Mouse (Mus musculus) frontal cortex, adult 2 months (tissue): ENCODE data around the gene Aebp2. TPM values are rescaled to one million over a fixed set of nuclear protein-coding genes. Genes with fewer than 3 reads are reported as not detected.
"Not testable (repeated sequence)": the region's sequence is repeated elsewhere in the genome, so short reads cannot be mapped to it uniquely, and the experiment has no call there.

Experiments used
- DNase-seq, 2 experiments: peaks; one replicate each; pipeline ENCODE4 v3.0.0; 2022; ENCODE audit warnings: low spot score in 1 of 2; ENCODE audit errors: extremely low spot score in 1 of 2
- polyA plus RNA-seq: library from polyadenylated mRNA; depleted of rRNA; stranded (reverse); fragments of >200 nt; gene quantifications from 2 replicates; pipeline ENCODE4 v1.2.3, GENCODE M21; 2012; rRNA removed

Aebp2 gene
- 40.7 and 42.1 TPM in 2 replicates for polyA plus RNA-seq

- DNase-seq = no peak
Measured at GRCm38 (mm10) chr6:140622391-140623225, at the start of gene Aebp2. Gene Aebp2 (plus strand): TSS chr6:140622663.

- no peak for DNase-seq
Measured at GRCm38 (mm10) chr6:140574943-140575342, 47.5 kb upstream of the Aebp2 start.

- DNase-seq = peak in 1 of 2 experiments; percentile 37
Measured at GRCm38 (mm10) chr6:140576133-140576532, 46.3 kb upstream of the Aebp2 start.

- DNase-seq = no peak
Measured at GRCm38 (mm10) chr6:140576961-140577821, 45.3 kb upstream of the Aebp2 start.

GRCm38 (mm10) chr6:140577822-140578170 is 44.7 kb upstream of the Aebp2 start:
- no peak for DNase-seq

GRCm38 (mm10) chr6:140578985-140579384 is 43.5 kb upstream of the Aebp2 start:
- not testable (repeated sequence) for DNase-seq

GRCm38 (mm10) chr6:140580170-140580569 is 42.3 kb upstream of the Aebp2 start:
- DNase-seq = no peak

GRCm38 (mm10) chr6:140586714-140587259 is 35.7 kb upstream of the Aebp2 start:
- no peak for DNase-seq

GRCm38 (mm10) chr6:140591331-140591730 is 31.1 kb upstream of the Aebp2 start:
- no peak for DNase-seq

GRCm38 (mm10) chr6:140592713-140593112 is 29.8 kb upstream of the Aebp2 start:
- no peak for DNase-seq

- peak in 1 of 2 experiments; percentile 46 for DNase-seq
Measured at GRCm38 (mm10) chr6:140593420-140594170, 28.9 kb upstream of the Aebp2 start.

GRCm38 (mm10) chr6:140595551-140595950 is 26.9 kb upstream of the Aebp2 start:
- not testable (repeated sequence) for DNase-seq

GRCm38 (mm10) chr6:140597381-140598329 is 24.8 kb upstream of the Aebp2 start:
- no peak for DNase-seq

GRCm38 (mm10) chr6:140598516-140598915 is 23.9 kb upstream of the Aebp2 start:
- no peak for DNase-seq

GRCm38 (mm10) chr6:140599337-140599736 is 23.1 kb upstream of the Aebp2 start:
- DNase-seq = no peak

- not testable (repeated sequence) for DNase-seq
Measured at GRCm38 (mm10) chr6:140600671-140601070, 21.8 kb upstream of the Aebp2 start.

GRCm38 (mm10) chr6:140601175-140601574 is 21.3 kb upstream of the Aebp2 start:
- no peak for DNase-seq

- no peak for DNase-seq
Measured at GRCm38 (mm10) chr6:140603228-140603944, 19.1 kb upstream of the Aebp2 start.

GRCm38 (mm10) chr6:140605173-140605572 is 17.3 kb upstream of the Aebp2 start:
- not testable (repeated sequence) for DNase-seq
